Mouse (Mus musculus) small intestine, adult 2 months (tissue): Measurements from ENCODE around the gene Trim26.

Experiments used
- CTCF ChIP-seq: fragments of 200-500 bp; IDR thresholded peaks from 2 replicates; pipeline ENCODE4 v1.5.1; 2012; ENCODE audit warnings: low read depth, mild to moderate bottlenecking, control low read depth, inconsistent platforms, low read length, moderate library complexity, mixed read lengths; ENCODE audit not compliant: insufficient replicate concordance, insufficient read length; ENCODE audit errors: extremely low read depth
- POLR2A ChIP-seq: fragments of 200-500 bp; IDR thresholded peaks from 2 replicates; pipeline ENCODE4 v1.6.1; 2012; ENCODE audit warnings: low read depth, mild to moderate bottlenecking, control low read depth, inconsistent platforms, low read length, moderate library complexity

GRCm38 (mm10) chr17:36869284-36869954 is 32.5 kb downstream of the Trim26 start, which contains the start of gene Trim10:
- no peak for TF ChIP-seq CTCF
- no peak for TF ChIP-seq POLR2A
